Mouse (Mus musculus) right cerebral cortex, postnatal 25 days (tissue): ENCODE measurements at regions not wholly inside any gene's neighbourhood (a gene's known extent, or its start where the extent isn't known, plus 50 kb on each side); places are given as distances from the start of the nearest gene placed in this dataset.
A peak's percentile ranks its signal among the peaks of the same experiment; 100 is the strongest.
"Not testable (repeated sequence)": the region's sequence is repeated elsewhere in the genome, so short reads cannot be mapped to it uniquely, and the experiment has no call there.

Source experiments
- DNase-seq: peaks from one replicate; pipeline ENCODE4 v3.0.0; 2022

- no peak for DNase-seq
Measured at GRCm38 (mm10) chr15:41283199-41283598, 1149.0 kb downstream of the 9330182O14Rik start.

- DNase-seq, result no peak
Measured at GRCm38 (mm10) chr15:41286809-41287413, 1152.7 kb downstream of the 9330182O14Rik start.

GRCm38 (mm10) chr15:41297419-41297818 lies 1163.3 kb downstream of the 9330182O14Rik start:
- no peak for DNase-seq

DNA sequence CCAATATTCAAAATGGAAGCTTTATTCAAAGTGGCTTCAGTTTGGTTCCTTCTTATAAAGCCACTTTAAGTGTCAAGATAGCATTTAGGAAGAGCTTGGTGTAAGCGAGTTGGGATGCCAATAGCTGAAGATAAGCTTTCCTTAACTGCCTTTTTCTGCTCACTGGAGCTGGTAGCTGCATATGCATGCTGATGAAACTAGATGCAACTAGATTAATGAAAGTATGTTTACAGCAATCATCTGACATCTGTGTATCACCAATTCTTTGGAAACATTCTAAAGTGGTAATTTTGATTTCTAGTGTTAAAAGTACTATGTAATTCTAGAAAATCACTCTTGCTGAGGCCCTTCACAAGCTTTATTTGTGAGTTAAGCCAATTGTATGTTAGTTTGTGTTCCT lies 1172.5 kb downstream of the 9330182O14Rik start:
- no peak for DNase-seq

DNA sequence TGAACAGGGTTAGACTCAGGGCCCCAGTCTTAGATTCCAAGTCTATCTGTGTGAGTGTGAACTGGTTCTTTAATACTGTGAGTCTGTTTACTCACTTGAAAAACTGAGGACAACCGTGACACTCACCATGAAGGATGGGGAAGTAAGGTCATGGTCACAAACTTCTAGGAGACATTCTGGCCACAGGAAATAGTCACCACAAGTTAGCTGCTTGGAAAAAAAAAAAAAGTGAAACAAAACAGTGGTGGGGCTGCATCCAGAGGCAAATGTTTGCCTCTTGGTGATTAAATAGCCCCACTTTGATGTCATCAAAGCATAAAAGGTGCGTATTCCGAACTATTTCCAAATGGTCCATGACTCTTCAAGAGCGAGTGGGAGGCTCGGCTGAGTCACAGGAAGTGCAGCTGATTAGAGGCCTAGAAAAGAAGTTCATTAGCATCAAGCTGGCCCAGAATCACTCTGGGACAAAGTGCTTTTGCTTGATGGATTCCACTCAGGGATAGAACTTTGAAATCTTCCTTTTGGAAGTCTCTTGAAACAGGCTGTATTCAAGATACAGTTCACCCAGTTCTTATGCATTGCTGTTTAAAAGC lies 1177.7 kb downstream of the 9330182O14Rik start:
- DNase-seq, result no peak

- no peak for DNase-seq
Measured at GRCm38 (mm10) chr15:41314916-41315315, 1180.8 kb downstream of the 9330182O14Rik start.

GRCm38 (mm10) chr15:41325633-41326252 lies 1191.6 kb downstream of the 9330182O14Rik start:
- peak; percentile 18 for DNase-seq

GRCm38 (mm10) chr15:41329286-41329685 lies 1195.1 kb downstream of the 9330182O14Rik start:
- DNase-seq, result no peak

GRCm38 (mm10) chr15:41330085-41330484 lies 1195.9 kb downstream of the 9330182O14Rik start:
- no peak for DNase-seq

GRCm38 (mm10) chr15:41332451-41332850 lies 1198.3 kb downstream of the 9330182O14Rik start:
- DNase-seq, result no peak

GRCm38 (mm10) chr15:41333165-41333564 lies 1199.0 kb downstream of the 9330182O14Rik start:
- no peak for DNase-seq

DNA sequence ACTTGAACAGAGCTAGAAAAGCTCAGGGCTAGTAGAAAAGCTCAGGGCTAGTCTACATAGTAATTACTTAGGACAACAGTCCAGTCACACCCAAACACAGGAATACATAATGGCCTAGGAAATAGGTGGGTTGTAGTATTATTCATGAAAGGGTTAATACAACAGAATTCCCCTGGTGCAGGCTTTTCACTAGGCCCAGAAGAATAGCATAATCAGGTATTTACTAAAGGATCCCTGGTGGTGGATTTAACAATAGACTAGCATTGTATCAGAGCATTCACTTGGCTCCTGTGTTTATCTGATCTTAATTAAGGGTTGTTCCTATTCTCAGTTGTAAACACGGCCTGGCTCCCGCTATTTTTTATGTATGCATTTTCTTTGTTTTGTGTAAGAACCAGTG lies 1206.5 kb downstream of the 9330182O14Rik start:
- DNase-seq, result not testable (repeated sequence)

GRCm38 (mm10) chr15:41345554-41345953 lies 1211.4 kb downstream of the 9330182O14Rik start:
- no peak for DNase-seq

- no peak for DNase-seq
Measured at GRCm38 (mm10) chr15:41347221-41347620, 1213.1 kb downstream of the 9330182O14Rik start.

DNA sequence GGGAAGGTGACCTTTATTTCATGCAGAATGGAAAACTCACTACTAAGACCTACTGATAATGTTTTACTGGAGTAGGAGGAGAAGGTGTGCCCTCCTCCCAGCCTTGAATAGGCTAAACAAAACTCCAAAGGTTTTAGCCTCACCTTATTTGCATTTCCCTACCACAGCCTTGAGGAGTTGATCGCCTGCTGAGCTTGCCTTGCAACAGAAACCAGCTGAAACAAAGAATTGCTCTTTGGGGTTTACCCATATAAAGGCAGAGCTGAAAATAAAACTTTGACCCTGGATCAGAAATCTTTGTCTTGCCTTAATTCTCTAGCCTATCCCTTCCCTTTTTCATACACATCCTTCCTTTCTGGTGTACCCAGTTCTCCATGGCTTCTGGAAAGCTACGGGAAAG lies 1218.0 kb downstream of the 9330182O14Rik start:
- DNase-seq, result no peak

- DNase-seq, result no peak
Measured at GRCm38 (mm10) chr15:41359276-41359675, 1225.1 kb downstream of the 9330182O14Rik start.

GRCm38 (mm10) chr15:41374669-41375068 lies 1240.5 kb downstream of the 9330182O14Rik start:
- peak; percentile 5 for DNase-seq

GRCm38 (mm10) chr15:41375906-41376305 lies 1241.7 kb downstream of the 9330182O14Rik start:
- DNase-seq, result no peak

- DNase-seq, result no peak
Measured at GRCm38 (mm10) chr15:41379637-41380036, 1245.5 kb downstream of the 9330182O14Rik start.

DNA sequence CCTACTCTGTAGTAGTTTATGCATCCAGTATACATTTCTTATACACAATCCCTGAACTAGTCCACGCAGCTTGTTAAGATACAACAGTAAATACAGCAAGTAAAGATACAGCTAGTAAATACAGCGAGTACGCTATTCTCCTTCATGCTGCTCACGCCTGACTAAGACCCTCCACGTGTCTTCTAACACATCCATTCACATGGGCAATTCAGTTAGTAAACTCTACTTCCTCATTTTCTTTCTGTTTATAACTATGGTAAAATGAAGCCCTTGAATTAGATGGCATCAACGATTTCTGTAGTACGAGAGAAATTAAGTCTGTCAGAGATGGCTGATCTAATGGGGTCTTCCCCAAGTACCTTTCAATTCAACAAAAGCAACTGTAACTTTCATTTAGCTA lies 1246.3 kb downstream of the 9330182O14Rik start:
- DNase-seq, result no peak

- DNase-seq, result no peak
Measured at GRCm38 (mm10) chr15:41390699-41391098, 1256.5 kb downstream of the 9330182O14Rik start.
